Mouse (Mus musculus): ENCODE measurements around the gene Plekhh1. TPM values are rescaled to one million over a fixed set of nuclear protein-coding genes. Genes with fewer than 3 reads are reported as not detected.
A peak's percentile ranks its signal among the peaks of the same experiment; 100 is the strongest.

Gene Plekhh1
- polyA plus RNA-seq, 1 experiment from 2014 or later, result 5.8 TPM

DNA sequence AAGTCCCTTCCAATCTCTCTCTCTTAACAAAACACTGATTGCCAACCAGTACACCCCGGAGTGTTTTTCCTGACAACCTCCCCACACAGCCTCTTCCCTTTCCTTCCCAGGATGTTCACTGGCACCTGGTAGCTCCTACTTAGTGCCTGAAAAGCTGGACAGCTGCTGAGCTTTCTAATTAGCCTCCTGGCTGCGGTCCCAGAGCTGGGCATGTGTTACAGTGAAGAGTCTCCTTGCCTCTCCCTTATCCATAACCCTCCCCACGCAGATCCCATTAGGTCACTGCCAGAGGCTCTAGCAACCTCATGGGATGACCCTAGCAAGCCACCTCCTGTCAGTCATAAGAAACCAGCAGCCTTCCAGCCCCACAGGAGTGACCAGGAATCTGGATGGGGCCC lies 44.9 kb upstream of the Plekhh1 start:
- no peak overlapping the region for H3K4me3 ChIP-seq (replicated peaks; ENCODE audit: low read depth, low read length)
- no peaks in the 10 kb centered on the region for H3K9me3 ChIP-seq (replicated peaks; ENCODE audit: low read length)
- no peak overlapping the region for H3K9ac ChIP-seq (ENCODE audit: low read depth, low read length)
- no peaks in the 10 kb centered on the region for H3K36me3 ChIP-seq (ENCODE audit: insufficient read depth, low read length)
- no peaks in the 10 kb centered on the region for H3K4me1 ChIP-seq (replicated peaks; ENCODE audit: insufficient read depth, low read length)
- no peak for ATAC-seq (replicated peaks; ENCODE audit: low FRiP score, low read depth)
- no peak overlapping the region for H3K27ac ChIP-seq
- DNase-seq (ENCODE audit: low spot score), result no peak
- no peaks in the 10 kb centered on the region for H3K27me3 ChIP-seq (ENCODE audit: insufficient read depth, low read length)
- WGBS, result 46% methylated on average over 3 of the region's 3 CpGs
- H3K4me2 ChIP-seq (ENCODE audit: low read length), result no peak overlapping the region
- no peak for TF ChIP-seq CTCF (IDR thresholded peaks at IDR 0.05; ENCODE audit: low read depth)

GRCm38 (mm10) chr12:78987581-78988081 lies 41.3 kb upstream of the Plekhh1 start:
- WGBS, result 43% methylated on average over 9 of the region's 9 CpGs
- H3K27ac ChIP-seq, result no peak overlapping the region
- H3K9ac ChIP-seq (ENCODE audit: low read depth, low read length), result no peak overlapping the region
- no peaks in the 10 kb centered on the region for H3K4me1 ChIP-seq (replicated peaks; ENCODE audit: insufficient read depth, low read length)
- ATAC-seq (replicated peaks; ENCODE audit: low FRiP score, low read depth) (no peak), DNase-seq (ENCODE audit: low spot score) (no peak)
- no peak overlapping the region for H3K4me2 ChIP-seq (ENCODE audit: low read length)
- H3K27me3 ChIP-seq (ENCODE audit: insufficient read depth, low read length), result no peaks in the 10 kb centered on the region
- peak; percentile 39; the same call in 1 of the 2 replicates for TF ChIP-seq CTCF (IDR thresholded peaks at IDR 0.05; ENCODE audit: low read depth)
- H3K9me3 ChIP-seq (replicated peaks; ENCODE audit: low read length), result no peaks in the 10 kb centered on the region
- H3K4me3 ChIP-seq (replicated peaks; ENCODE audit: low read depth, low read length), result no peak overlapping the region
- no peaks in the 10 kb centered on the region for H3K36me3 ChIP-seq (ENCODE audit: insufficient read depth, low read length)

GRCm38 (mm10) chr12:78996271-78996670 lies 32.7 kb upstream of the Plekhh1 start:
- Histone ChIP-seq H3K27me3 (ENCODE audit: insufficient read depth, low read length) (no peaks in the 10 kb centered on the region), H3K4me1 (replicated peaks; ENCODE audit: insufficient read depth, low read length) (no peaks in the 10 kb centered on the region), H3K4me2 (ENCODE audit: low read length) (no peak overlapping the region), H3K9ac (ENCODE audit: low read depth, low read length) (no peak overlapping the region), H3K36me3 (ENCODE audit: insufficient read depth, low read length) (no peaks in the 10 kb centered on the region), H3K9me3 (replicated peaks; ENCODE audit: low read length) (no peaks in the 10 kb centered on the region), H3K4me3 (replicated peaks; ENCODE audit: low read depth, low read length) (no peak overlapping the region), H3K27ac (no peak overlapping the region)
- TF ChIP-seq CTCF (IDR thresholded peaks at IDR 0.05; ENCODE audit: low read depth), result no peak
- ATAC-seq (replicated peaks; ENCODE audit: low FRiP score, low read depth) (no peak), DNase-seq (ENCODE audit: low spot score) (no peak)
- WGBS, result 81% methylated on average over 4 of the region's 4 CpGs

- ATAC-seq (replicated peaks; ENCODE audit: low FRiP score, low read depth), result no peak
- Histone ChIP-seq H3K27me3 (ENCODE audit: insufficient read depth, low read length) (no peaks in the 10 kb centered on the region), H3K27ac (no peak overlapping the region), H3K4me2 (ENCODE audit: low read length) (no peak overlapping the region), H3K9me3 (replicated peaks; ENCODE audit: low read length) (no peaks in the 10 kb centered on the region), H3K9ac (ENCODE audit: low read depth, low read length) (no peak overlapping the region), H3K4me1 (replicated peaks; ENCODE audit: insufficient read depth, low read length) (no peaks in the 10 kb centered on the region), H3K36me3 (ENCODE audit: insufficient read depth, low read length) (no peaks in the 10 kb centered on the region), H3K4me3 (replicated peaks; ENCODE audit: low read depth, low read length) (no peak overlapping the region)
- DNase-seq (ENCODE audit: low spot score), result no peak
- TF ChIP-seq CTCF (IDR thresholded peaks at IDR 0.05; ENCODE audit: low read depth), result no peak
- WGBS, result 35% methylated on average over 6 of the region's 7 CpGs
These were observed 32.3 kb upstream of the Plekhh1 start for GRCm38 (mm10) chr12:78996711-78997110.

GRCm38 (mm10) chr12:79002406-79002805 lies 26.6 kb upstream of the Plekhh1 start:
- Histone ChIP-seq H3K4me2 (ENCODE audit: low read length) (no peak overlapping the region), H3K27ac (no peak overlapping the region)

GRCm38 (mm10) chr12:79002978-79003377 lies 26.0 kb upstream of the Plekhh1 start:
- TF ChIP-seq CTCF (IDR thresholded peaks at IDR 0.05; ENCODE audit: low read depth), result no peak
- no peaks in the 10 kb centered on the region for H3K4me1 ChIP-seq (replicated peaks; ENCODE audit: insufficient read depth, low read length)
- no peak overlapping the region for H3K4me2 ChIP-seq (ENCODE audit: low read length)
- no peak overlapping the region for H3K27ac ChIP-seq
- H3K36me3 ChIP-seq (ENCODE audit: insufficient read depth, low read length), result no peaks in the 10 kb centered on the region
- H3K9ac ChIP-seq (ENCODE audit: low read depth, low read length), result no peak overlapping the region
- 91% methylated on average over 3 of the region's 3 CpGs for WGBS
- no peak for DNase-seq (ENCODE audit: low spot score)
- ATAC-seq (replicated peaks; ENCODE audit: low FRiP score, low read depth), result no peak
- no peaks in the 10 kb centered on the region for H3K27me3 ChIP-seq (ENCODE audit: insufficient read depth, low read length)
- H3K4me3 ChIP-seq (replicated peaks; ENCODE audit: low read depth, low read length), result no peak overlapping the region
- H3K9me3 ChIP-seq (replicated peaks; ENCODE audit: low read length), result no peaks in the 10 kb centered on the region

More at GRCm38 (mm10) chr12:79002406-79002805, 26.6 kb upstream of the Plekhh1 start:
- no peak for TF ChIP-seq CTCF (IDR thresholded peaks at IDR 0.05; ENCODE audit: low read depth)
- Histone ChIP-seq H3K4me1 (replicated peaks; ENCODE audit: insufficient read depth, low read length) (no peaks in the 10 kb centered on the region), H3K9me3 (replicated peaks; ENCODE audit: low read length) (no peaks in the 10 kb centered on the region), H3K27me3 (ENCODE audit: insufficient read depth, low read length) (no peaks in the 10 kb centered on the region), H3K4me3 (replicated peaks; ENCODE audit: low read depth, low read length) (no peak overlapping the region), H3K9ac (ENCODE audit: low read depth, low read length) (no peak overlapping the region), H3K36me3 (ENCODE audit: insufficient read depth, low read length) (no peaks in the 10 kb centered on the region)
- ATAC-seq (replicated peaks; ENCODE audit: low FRiP score, low read depth) (no peak), DNase-seq (ENCODE audit: low spot score) (no peak)
- WGBS, result 84% methylated on average over 5 of the region's 5 CpGs

DNA sequence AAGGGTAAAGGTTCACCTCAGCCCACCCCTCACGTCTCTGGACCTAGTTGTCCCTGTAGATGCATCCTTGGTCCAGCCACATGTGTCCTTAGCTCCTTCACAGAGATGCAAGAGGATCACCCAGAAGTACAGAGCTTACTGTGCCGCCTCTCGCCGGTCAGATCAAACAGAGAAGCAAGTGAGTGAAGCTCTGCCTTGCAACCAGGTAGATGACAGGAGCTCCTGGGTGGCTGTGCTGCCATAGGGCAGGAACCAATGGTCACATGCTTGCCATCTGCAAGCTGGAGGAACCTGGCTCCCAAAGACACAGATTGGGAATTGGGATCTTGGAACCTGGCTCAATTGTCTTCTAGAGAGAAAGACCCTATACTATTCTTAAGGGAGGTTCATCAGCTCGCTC lies 23.5 kb upstream of the Plekhh1 start:
- Histone ChIP-seq H3K36me3 (ENCODE audit: insufficient read depth, low read length) (no peaks in the 10 kb centered on the region), H3K4me2 (ENCODE audit: low read length) (no peak overlapping the region), H3K4me1 (replicated peaks; ENCODE audit: insufficient read depth, low read length) (no peaks in the 10 kb centered on the region), H3K9ac (ENCODE audit: low read depth, low read length) (no peak overlapping the region), H3K27ac (no peak overlapping the region), H3K4me3 (replicated peaks; ENCODE audit: low read depth, low read length) (no peak overlapping the region), H3K9me3 (replicated peaks; ENCODE audit: low read length) (no peaks in the 10 kb centered on the region), H3K27me3 (ENCODE audit: insufficient read depth, low read length) (no peaks in the 10 kb centered on the region)
- TF ChIP-seq CTCF (IDR thresholded peaks at IDR 0.05; ENCODE audit: low read depth), result no peak
- DNase-seq (ENCODE audit: low spot score) (no peak), ATAC-seq (replicated peaks; ENCODE audit: low FRiP score, low read depth) (no peak)
- WGBS, result 88% methylated on average over 5 of the region's 5 CpGs
